Mouse (Mus musculus): ENCODE results near the gene Ier5.

The Ier5 gene

DNA sequence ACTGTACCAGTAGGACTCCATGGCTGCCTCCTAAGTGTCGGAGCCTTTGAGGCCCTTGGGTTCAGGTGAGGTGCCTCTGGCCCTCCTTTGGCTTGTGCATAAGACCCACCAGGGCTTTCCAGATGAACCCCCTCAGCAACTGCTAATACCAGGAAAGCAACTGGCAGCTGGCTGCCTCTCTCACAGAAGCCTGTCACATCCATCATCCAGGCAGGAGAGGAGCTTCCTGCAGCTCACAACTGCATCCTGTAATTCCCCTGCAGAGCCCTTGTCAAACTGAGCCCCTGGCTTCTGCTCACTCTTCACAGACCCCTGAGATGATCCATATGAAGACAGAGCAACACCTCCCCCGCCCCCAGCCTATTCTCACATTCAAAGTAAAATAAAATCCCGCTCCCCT lies 21.8 kb downstream of the Ier5 start:
- DNase-seq (ENCODE audit: low spot score), result no peak

DNA sequence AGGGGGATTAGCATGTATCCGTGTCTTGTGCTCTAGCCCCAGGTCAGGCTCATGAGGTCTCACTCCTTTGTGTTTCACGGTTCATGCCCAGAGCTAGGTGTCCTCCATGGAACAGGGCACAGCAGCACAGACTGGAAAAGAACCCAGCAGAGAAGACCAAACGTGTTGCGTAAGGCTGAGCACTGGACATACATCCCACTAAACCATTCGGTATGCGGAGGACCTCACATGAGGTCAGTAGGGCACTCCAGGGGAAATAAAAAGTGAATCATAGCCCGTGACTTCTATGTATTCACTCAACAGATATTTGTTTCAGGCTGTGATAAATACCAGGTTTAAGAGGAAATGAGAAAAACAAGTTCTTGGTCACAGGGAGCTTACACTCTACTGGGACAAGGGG lies 23.6 kb downstream of the Ier5 start:
- no peak for DNase-seq (ENCODE audit: low spot score)

DNA sequence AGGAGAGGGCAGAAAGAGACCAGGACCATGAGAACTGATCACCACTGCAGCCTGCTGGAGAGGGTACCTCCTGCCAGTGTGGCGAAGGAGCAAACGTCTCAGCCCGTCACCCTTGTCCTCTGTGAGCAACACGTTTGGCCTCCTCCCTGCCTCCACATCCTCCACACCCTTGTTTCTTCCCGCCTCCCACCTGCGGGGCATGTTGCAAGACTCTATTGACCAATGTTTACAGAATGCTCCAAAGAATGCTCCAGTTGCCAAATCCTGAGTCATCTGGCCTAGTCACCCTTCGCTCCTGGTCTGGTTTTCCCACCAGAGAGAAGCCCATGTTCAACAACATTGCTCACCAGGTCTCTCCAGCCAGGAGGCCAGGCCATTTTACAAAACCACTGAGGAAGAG lies 24.6 kb downstream of the Ier5 start:
- DNase-seq (ENCODE audit: low spot score), result peak; percentile 91

DNA sequence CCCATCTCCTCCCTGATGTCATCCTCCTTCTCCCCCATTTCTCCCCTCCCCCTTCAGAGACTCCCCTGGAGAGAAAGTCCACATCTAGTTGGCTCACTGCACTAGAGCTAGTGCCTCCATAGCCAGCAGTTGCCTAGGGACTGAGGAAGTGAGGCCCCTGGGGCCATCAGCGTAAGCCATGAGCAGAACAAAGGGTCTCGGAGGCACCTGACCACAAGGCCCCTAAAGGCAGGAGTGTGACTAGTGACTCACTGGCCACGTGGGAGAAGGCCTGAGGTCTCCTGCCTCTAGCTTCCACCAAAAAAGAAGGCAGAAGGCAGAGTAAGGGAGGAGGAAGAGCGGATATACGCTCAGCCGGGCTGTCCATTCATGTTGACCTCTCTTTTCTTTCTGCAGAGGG lies 25.5 kb downstream of the Ier5 start:
- no peak for DNase-seq (ENCODE audit: low spot score)

DNA sequence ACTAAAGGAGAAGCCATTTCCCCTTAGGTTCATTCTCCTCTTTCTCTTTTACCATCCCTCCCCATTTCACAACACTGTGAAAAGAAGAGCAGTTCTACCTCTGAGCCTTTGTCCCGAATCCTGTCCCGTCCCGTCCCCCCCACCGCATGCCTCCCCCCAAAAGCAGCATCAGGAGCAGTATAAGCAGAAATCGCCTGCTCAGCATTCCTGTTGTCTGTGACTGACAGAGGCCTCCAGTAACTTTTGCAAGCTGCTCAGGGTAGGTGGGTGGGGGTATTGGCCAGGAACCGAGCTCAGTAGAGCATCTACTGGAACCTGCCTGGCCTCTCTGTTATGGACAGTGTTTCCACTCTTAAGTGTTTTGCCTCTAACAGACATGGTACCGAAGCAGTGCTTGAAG lies 26.3 kb downstream of the Ier5 start:
- DNase-seq (ENCODE audit: low spot score), result no peak

DNA sequence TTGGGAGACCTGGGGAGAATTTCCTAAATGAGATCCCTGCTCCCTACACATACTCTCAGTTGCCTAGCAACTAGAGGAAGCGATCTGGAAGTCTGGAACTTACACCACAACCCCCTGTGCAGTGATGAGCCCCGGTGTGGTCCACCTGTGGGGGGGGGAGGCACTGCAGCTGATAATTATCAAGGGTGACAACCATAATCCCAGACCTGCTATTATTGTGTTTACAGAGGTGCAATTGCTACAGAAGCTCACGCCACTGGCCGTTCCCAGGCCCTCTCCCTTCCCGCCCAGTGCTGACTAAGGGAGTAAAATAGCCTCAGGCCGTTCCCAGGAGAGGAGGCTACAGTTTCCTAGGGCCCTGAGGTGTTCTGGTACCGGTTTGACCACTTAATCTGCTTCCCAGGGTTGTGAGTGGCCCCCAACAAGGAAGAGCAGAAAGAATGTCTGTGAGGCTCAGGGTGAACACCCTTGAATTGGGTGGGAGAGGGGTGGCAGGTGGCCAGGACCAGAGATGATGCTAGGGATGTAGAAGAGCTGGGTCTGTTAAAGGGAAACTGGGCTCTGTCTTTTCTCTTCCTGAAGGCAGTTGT lies 28.1 kb downstream of the Ier5 start:
- no peak for DNase-seq (ENCODE audit: low spot score)

DNA sequence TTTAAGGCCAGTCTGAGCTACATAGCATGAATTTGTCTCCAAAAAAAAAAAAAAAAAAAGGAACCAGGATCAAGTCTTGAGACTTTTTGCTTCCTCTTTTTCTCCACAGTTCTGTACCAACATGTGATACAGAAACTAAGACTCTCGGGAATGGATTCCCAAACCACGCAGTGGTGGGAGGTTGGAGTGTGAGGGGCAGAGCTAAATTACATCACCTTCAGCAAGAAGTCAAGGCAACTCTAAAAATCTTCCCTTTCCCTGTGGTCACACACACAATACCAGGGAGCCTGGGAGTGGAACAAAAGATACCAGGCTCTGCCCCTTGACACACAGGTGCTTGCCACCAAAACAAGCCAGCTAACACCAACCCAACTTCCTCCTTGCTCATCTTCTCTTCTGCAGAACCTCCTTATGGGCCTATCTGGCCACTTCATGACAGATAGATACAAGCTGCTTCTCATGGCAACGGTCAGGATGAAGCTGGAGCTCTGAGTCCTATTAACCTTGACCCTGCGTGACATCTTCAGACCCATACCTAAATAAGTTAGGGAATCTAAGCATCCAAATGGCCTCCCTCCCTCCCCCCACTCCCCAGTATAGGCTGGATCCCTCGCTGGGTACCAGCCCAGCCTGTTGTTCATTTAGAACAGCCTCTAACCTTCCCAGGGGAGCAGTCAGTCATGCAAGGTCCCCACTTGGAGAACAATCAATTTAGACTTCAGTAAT lies 28.7 kb downstream of the Ier5 start:
- no peak for DNase-seq (ENCODE audit: low spot score)

GRCm38 (mm10) chr1:155069696-155070095 lies 29.7 kb downstream of the Ier5 start:
- DNase-seq (ENCODE audit: low spot score), result no peak

DNA sequence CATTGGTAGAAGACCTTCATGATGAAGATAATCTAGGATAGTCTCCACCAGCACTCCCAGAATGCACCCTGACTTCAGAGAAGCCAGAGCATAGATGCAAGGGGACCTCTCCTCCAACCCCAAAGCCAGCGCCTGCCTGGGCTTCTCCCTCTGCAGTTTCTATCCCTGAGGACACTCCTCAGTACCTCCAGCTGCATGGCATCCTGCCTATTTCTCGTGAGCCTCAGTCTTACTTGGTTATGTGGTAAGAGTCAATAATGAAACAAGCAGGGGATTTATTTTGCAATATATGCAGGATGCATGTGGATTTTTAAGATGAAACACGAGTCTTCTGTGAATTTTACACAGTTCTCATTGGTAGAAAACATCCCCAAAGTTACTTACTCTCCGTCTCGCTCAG lies 33.2 kb downstream of the Ier5 start:
- no peak for DNase-seq (ENCODE audit: low spot score)

DNA sequence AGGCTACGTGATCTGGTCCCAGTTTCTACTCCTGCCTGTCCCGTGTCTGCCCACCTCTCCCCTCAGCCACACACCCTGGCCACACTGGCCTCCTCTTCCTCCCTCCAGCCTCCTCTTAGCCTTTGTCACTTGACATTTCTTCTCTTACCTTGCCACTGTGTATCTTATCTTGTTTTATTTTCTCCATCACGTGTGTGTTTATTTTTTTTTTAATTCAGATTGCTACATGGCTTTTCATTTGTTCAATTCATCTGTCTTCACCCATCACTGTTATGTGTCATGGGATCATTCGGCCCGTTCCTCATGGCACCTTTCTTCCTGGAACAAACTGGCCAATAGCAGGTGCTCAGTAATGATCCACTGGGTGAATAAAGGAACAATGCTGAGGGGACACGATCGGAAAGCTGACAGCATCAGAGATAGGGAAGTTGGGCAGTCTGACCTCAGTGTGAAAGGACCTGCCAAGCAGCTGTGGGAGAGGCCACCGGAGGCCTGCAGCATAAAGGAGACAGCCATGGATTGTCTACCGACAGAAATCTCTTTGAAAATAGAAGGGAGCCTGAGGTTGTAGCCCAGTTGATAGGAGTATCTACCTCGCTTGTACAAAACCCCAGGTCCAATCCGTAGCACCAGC lies 34.3 kb downstream of the Ier5 start:
- DNase-seq (ENCODE audit: low spot score), result no peak

GRCm38 (mm10) chr1:155064649-155065048 lies 34.8 kb downstream of the Ier5 start:
- no peak for DNase-seq (ENCODE audit: low spot score)

GRCm38 (mm10) chr1:155064111-155064510 lies 35.3 kb downstream of the Ier5 start:
- DNase-seq (ENCODE audit: low spot score), result no peak

GRCm38 (mm10) chr1:155062963-155063362 lies 36.5 kb downstream of the Ier5 start:
- no peak for DNase-seq (ENCODE audit: low spot score)

DNA sequence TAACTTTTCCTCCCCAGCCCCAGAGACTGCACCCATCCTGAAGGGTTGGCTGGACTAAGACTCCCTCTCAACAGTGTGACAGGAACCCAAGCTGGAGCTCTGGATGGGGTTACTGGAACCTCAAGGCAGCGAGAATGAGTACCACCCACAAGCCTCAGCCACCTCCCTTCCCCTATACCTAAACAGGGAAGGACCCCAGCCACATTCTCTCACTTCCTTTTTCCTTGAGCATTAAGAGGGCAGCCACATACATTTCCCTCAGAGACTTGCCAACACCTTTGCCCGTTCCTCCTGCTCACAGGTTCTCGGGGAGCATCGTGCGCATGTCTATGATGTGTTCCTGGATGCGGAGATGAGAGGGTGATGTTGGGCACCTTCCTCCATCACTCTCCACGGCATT lies 37.4 kb downstream of the Ier5 start:
- DNase-seq (ENCODE audit: low spot score), result no peak

DNA sequence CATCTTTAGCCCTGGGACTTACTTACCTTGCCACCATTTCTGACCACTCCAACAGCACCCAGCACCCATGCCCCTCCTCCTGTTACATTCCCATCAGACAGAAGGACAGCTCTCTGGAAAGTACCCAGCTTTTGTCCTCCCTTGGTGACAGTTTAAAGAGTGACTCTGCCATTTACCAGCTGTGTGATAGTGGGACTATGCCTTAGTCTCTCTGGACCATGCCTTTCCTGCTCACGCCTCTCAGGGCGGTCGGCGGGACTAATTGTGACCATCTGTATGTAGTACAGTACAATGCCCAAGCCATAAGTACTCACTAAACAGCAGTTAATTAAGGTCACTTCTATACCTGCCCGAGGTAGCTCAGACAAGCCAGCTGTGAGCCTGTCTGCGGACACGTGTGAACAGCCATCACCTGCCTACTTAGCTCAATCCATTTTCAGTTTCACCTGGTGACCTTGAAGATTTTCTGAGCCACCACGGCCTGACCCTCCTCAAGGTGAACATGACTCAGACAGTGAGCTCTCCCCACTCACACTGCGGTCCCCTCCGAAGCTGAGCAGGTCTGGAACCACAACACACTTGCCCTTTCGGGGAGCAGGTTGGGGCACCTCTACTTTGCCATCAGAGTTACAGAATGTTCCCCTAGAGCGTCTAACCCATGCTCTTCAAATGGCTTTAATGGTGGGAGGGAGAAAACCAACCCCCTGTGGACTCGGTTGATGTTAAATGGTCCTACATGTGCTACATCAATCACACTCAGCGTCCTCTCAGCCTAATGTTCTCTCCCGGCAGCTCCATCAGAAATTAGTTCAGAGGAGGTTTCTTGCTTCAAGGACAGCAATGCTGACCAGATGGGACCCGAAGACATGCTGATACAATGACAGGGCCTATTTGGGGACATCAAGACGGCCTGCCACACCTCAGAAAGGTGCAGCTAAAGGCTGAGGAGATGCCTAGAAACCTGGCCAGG lies 38.3 kb downstream of the Ier5 start:
- no peak for DNase-seq (ENCODE audit: low spot score)

DNA sequence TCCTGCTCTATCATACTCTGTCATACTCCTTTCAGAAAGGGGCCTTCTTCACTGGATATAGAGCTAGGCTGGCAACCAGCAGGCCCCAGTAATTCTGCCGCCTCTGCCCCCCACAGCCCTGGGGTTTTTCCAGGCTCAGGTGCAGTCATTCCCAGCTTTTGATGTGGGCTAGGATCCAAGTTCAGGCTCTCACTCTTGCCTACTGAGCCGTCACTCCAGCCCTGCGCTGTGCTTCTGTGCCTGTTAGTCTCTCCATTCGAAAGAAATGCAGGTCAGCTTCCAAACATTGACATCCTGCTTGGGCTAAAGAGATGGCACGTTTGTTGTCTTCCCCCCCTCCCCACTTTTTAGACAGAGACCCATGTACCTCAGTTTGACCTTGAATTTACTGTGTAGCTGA lies 39.2 kb downstream of the Ier5 start:
- DNase-seq (ENCODE audit: low spot score), result no peak

- peak; percentile 80 for DNase-seq (ENCODE audit: low spot score)
These were observed 39.9 kb downstream of the Ier5 start for GRCm38 (mm10) chr1:155059505-155059904.

DNA sequence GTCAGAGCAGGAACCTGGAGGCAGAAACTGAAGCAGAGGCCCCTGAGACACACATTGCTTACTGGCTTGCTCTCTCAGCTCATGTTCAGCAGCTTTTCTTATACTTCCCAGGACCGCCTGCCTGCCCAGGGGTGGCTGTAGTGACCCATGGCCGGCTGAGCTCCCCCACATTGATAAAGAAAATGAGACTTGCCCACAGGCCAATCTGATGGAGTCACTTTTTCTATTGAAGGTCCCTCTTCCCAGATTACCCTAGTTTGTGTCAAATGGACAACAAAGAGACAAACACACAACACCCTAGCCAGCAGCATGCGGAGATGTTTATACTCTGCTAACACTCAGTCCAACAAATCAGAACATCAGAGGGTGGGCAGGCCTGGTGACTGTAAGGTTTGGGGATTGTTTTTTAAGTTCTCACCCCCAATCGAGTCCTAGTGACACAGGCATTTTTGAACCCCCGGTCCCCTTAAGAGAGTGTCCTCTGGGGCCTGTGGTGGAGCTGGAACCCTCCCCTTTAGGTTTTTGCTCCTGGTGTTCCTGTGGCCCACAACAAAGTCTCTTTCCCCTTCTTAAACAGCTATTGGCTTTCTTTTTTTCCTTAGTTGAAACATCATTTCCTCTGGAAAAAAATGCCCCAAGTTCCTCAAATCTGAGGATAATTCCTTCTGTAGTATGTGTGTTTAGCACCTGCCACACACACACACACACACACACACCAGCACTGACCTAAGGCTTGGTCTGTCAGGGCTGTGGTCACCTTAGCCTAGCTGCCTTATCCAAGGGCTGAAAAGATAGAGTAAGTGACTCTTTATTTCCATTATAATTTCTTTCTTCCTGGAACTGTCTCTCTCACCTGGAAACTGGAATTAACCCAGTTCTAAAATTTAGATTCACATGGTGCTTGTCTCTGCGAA lies 41.1 kb downstream of the Ier5 start:
- DNase-seq (ENCODE audit: low spot score), result no peak

- no peak for DNase-seq (ENCODE audit: low spot score)
These were observed 43.3 kb downstream of the Ier5 start for GRCm38 (mm10) chr1:155056166-155056565.

DNA sequence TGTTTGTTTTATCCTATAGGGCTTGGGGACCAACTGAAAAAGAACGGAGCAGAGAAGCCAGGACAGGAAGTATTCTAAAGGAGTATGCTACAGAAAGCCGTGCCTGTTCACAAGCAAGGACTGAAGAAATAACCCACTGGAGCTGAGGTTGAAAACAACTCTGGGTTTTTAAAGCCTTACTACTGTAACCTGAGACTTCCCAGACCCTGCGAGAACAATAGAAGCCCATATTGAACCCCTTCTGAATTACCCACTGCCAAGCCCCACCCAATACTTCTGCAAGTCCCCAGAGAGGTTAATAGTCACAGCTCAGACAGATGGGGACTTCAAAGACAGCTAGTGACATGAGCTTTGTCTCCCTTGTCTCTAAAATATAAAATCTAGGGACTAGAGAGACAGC lies 44.4 kb downstream of the Ier5 start:
- DNase-seq (ENCODE audit: low spot score), result no peak

DNA sequence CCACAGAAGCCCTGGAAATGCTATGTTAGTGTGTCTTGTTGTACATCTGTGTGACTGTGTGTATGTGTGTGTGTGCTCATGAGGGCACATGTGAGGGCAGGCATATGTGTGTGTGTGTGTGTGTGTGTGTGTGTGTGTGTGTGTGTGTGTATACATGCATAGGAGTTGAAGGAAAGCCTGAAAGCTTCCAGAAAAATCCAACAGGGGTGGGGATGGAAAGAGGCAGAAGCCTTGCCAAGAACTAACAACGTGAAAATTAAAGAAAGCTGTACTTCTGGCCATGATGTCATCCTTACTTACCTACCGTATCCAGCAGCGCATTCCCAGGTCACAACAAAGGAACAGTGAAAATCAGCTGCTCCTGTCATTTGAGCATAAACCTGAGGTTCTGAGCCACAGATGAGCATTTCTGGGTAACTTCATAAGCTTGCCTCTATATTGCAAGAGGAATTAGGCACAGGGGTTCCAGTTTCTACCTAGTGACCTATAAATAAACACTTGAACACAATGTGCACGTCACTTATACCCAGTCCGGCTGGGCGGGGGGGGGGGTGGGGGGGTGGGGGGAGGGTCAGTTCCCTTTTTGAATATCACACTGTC lies 45.0 kb downstream of the Ier5 start:
- DNase-seq (ENCODE audit: low spot score), result no peak

Data from lung, postnatal 25 days (tissue).